Mouse (Mus musculus) E14TG2a.4 (cell line): ENCODE measurements around the gene Calcoco1.

ENCODE experiments used
- H3K27me3 ChIP-seq: 2 replicates; pipeline ENCODE4 v1.6.1; 2014; ENCODE audit warnings: low read length, control low read depth; ENCODE audit not compliant: insufficient read depth
- H3K36me3 ChIP-seq: 2 replicates; pipeline ENCODE4 v1.6.1; 2014; ENCODE audit warnings: low read length, control low read depth; ENCODE audit not compliant: insufficient read depth
- H3K4me1 ChIP-seq: replicated peaks from 2 replicates; pipeline ENCODE4 v1.6.1; 2014; ENCODE audit warnings: low read depth, low read length, control low read depth
- H3K4me3 ChIP-seq: replicated peaks from 2 replicates; pipeline ENCODE4 v1.5.1; 2014; ENCODE audit warnings: mild to moderate bottlenecking, low read length
- H3K9me3 ChIP-seq: 2 replicates; pipeline ENCODE4 v1.6.1; 2014; ENCODE audit warnings: low read length, control low read depth
- CTCF ChIP-seq: conservative IDR thresholded peaks from 2 replicates; pipeline ENCODE4 v1.5.1; 2014; ENCODE audit warnings: low read length
- NANOG ChIP-seq: IDR thresholded peaks from 2 replicates; pipeline ENCODE4 v1.6.1; 2014; ENCODE audit warnings: borderline replicate concordance, low read length, mixed read lengths
- POU5F1 ChIP-seq: IDR thresholded peaks from 2 replicates; pipeline ENCODE4 v1.6.1; 2014; ENCODE audit warnings: low read length, borderline replicate concordance

Gene Calcoco1

DNA sequence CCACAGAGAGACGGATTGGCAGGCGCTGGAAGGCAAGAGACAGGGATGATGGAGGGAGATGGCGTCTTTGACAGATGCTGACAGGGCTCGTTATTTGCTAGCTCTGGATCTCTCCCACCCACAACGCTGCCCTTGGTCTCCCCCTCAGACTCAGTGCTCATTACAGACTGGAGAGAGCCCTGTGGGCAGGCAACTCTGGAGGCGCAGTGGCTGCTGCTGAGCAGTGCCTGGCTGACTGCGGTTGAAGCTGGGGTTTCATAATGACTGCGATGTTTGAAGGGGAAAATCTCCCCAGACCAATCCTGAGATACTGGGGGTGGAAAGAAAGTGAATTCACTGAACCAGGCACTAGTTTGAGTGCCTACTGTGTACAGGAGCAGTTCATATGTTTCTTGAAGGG, 21.2 kb upstream of the Calcoco1 start:
- Histone ChIP-seq H3K27me3 (peaks cover 68% of the 10 kb centered on the region), H3K4me3 (no peak overlapping the region), H3K9me3 (no peaks in the 10 kb centered on the region), H3K4me1 (peaks cover 40% of the 10 kb centered on the region), H3K36me3 (no peaks in the 10 kb centered on the region)
- TF ChIP-seq CTCF (no peak), POU5F1 (no peak), NANOG (no peak)

GRCm38 (mm10) chr15:102742589-102742988, 20.6 kb upstream of the Calcoco1 start:
- no peaks in the 10 kb centered on the region for H3K9me3 ChIP-seq
- no peak overlapping the region for H3K4me3 ChIP-seq
- TF ChIP-seq CTCF (peak; percentile 96), POU5F1 (no peak)
- H3K27me3 ChIP-seq: peaks cover 66% of the 10 kb centered on the region
- H3K4me1 ChIP-seq: peaks cover 42% of the 10 kb centered on the region
- H3K36me3 ChIP-seq: no peaks in the 10 kb centered on the region

DNA sequence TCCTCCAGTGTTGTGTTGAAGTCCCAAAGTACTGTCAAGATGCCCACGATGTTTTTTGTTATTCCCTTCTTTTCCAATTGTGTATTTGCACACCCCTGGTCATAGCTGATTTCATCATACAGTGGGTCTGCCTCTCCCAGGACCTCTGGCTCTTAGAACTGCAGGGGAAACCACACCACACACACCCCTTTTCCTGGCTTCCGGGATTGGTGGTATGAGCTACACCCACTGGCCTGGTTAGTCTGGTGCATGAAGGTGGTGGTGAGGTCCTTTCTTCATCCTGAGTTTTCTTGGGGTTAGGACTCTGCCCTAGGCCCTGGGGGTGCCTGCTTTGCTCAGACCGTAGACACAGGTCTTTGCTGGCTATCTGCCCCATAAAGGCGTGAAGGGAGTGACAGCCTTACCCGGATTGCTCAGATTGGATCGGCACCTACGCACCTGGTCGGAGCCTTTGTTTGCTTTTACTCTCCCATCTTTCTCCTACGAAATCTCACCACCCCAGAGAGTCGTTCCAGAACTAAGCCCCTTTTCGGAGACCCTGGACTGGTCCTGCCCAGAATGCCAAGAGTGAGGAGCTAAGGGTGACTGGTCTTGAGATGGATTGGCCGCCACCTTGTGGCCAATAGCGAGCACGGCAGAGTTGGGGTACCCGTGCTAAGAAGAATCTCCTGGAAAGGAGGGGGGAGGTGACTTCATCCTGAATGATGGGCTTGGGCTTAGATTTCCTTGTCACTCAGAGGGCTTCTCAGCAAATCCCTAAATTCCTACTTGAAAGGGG, 17.7 kb upstream of the Calcoco1 start:
- H3K36me3 ChIP-seq: no peaks in the 10 kb centered on the region
- peaks cover 4% of the 10 kb centered on the region; the same call in 1 of the 2 replicates for H3K9me3 ChIP-seq
- H3K27me3 ChIP-seq: peaks cover 53% of the 10 kb centered on the region
- peaks cover 52% of the 10 kb centered on the region for H3K4me1 ChIP-seq
- TF ChIP-seq CTCF: peak; percentile 88
- TF ChIP-seq NANOG: no peak
- no peak for TF ChIP-seq POU5F1
- H3K4me3 ChIP-seq: no peak overlapping the region

DNA sequence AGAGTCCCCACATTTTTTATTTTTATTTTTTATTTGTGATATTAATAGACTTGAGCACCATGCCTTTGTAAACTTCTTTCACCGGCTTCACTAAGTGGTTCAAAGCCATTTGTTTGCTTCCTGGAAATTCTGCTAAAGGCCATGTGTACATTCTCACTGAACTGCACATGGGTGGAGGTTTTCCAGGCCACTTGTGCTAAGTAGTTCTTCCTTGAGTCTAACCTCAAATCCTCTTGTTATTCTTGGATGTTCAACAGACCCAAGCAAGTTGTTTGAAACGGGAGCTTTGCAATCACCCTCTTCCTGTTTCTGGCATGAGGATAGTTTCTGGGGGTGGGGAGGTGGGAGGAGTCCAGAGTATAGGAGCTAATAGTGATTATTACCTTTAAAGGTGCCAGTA, 16.5 kb upstream of the Calcoco1 start:
- Histone ChIP-seq H3K27me3 (peaks cover 53% of the 10 kb centered on the region), H3K4me3 (no peak overlapping the region), H3K9me3 (peaks cover 4% of the 10 kb centered on the region; the same call in 1 of the 2 replicates), H3K4me1 (peaks cover 47% of the 10 kb centered on the region), H3K36me3 (no peaks in the 10 kb centered on the region)
- no peak for TF ChIP-seq NANOG
- no peak for TF ChIP-seq CTCF
- TF ChIP-seq POU5F1: no peak

- peaks cover 59% of the 10 kb centered on the region for H3K27me3 ChIP-seq
These were observed 15.1 kb upstream of the Calcoco1 start for GRCm38 (mm10) chr15:102737092-102737491.

DNA sequence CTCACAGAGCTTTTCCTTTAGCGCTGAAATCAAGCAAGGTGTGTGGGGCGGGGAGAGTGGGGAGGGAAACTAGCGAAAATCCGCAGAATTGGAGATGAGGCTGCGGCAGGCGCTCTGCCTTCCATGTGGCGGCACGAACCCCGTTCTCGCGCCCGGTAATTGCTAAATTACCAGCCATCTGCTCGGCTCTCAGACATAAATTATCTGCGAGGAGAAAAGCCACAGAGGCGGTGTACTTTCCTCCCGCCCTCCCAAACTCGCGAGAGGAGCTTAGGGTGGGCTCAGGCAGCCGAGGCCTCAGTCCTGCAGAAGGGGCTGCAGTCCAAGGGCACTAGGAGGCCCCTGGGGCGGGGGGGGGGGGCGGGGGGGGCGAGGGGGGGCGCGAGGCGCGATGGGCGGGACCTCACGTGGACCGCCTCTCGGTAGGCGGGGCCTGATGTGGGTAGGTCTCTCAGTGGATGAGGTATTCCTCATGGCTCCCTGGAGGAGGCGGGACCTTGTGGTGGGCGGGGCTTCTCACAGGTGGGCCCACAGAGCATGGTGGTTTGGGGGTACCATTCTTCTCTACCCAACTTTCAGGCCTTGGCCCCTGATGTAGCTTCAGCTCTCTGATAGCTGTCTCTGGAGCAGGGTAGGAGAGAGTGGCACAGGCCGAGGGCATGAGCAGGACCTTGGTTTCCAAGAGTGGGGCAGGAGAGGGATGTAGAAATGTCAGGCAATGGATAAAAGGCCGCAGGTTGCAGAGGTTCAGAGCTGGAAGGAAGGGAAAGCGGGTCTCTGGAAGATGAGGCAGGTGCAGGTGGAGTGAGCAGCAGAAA, 14.4 kb upstream of the Calcoco1 start:
- Histone ChIP-seq H3K4me1 (peaks cover 46% of the 10 kb centered on the region), H3K9me3 (peaks cover 4% of the 10 kb centered on the region; the same call in 1 of the 2 replicates), H3K4me3 (peak overlapping the region; percentile 75), H3K27me3 (peaks cover 51% of the 10 kb centered on the region), H3K36me3 (no peaks in the 10 kb centered on the region)
- TF ChIP-seq CTCF: no peak
- TF ChIP-seq POU5F1: no peak
- TF ChIP-seq NANOG: no peak

More at GRCm38 (mm10) chr15:102737092-102737491, 15.1 kb upstream of the Calcoco1 start:
- H3K4me3 ChIP-seq: peak overlapping the region; percentile 43
- peaks cover 4% of the 10 kb centered on the region; the same call in 1 of the 2 replicates for H3K9me3 ChIP-seq
- TF ChIP-seq CTCF (no peak), NANOG (no peak), POU5F1 (no peak)
- no peaks in the 10 kb centered on the region for H3K36me3 ChIP-seq
- H3K4me1 ChIP-seq: peaks cover 46% of the 10 kb centered on the region

- Histone ChIP-seq H3K27me3 (peaks cover 52% of the 10 kb centered on the region), H3K9me3 (peaks cover 4% of the 10 kb centered on the region; the same call in 1 of the 2 replicates), H3K4me1 (peaks cover 44% of the 10 kb centered on the region), H3K4me3 (no peak overlapping the region), H3K36me3 (no peaks in the 10 kb centered on the region)
- TF ChIP-seq POU5F1: no peak
- peak; percentile 19; the same call in 1 of the 2 replicates for TF ChIP-seq CTCF
- no peak for TF ChIP-seq NANOG
These were observed 13.1 kb upstream of the Calcoco1 start for GRCm38 (mm10) chr15:102735031-102735430.

- Histone ChIP-seq H3K4me1 (peaks cover 39% of the 10 kb centered on the region), H3K36me3 (no peaks in the 10 kb centered on the region), H3K4me3 (no peak overlapping the region), H3K9me3 (peaks cover 4% of the 10 kb centered on the region; the same call in 1 of the 2 replicates), H3K27me3 (peaks cover 52% of the 10 kb centered on the region)
- TF ChIP-seq CTCF: no peak
- no peak for TF ChIP-seq NANOG
These were observed 12.0 kb upstream of the Calcoco1 start for GRCm38 (mm10) chr15:102733759-102734531.
